Mouse (Mus musculus) E14TG2a.4 (cell line): Measurements from ENCODE around the gene Gm47996.

ENCODE experiments used
- CTCF ChIP-seq: conservative IDR thresholded peaks from 2 replicates; pipeline ENCODE4 v1.5.1; 2014; ENCODE audit warnings: low read length
- NANOG ChIP-seq: IDR thresholded peaks from 2 replicates; pipeline ENCODE4 v1.6.1; 2014; ENCODE audit warnings: borderline replicate concordance, low read length, mixed read lengths
- POU5F1 ChIP-seq: IDR thresholded peaks from 2 replicates; pipeline ENCODE4 v1.6.1; 2014; ENCODE audit warnings: low read length, borderline replicate concordance

- no peak for TF ChIP-seq CTCF
- TF ChIP-seq NANOG, result no peak
- TF ChIP-seq POU5F1, result no peak
Measured at GRCm38 (mm10) chr1:151222561-151223267, 12.8 kb downstream of the Gm47996 start.
